Mouse (Mus musculus) 3134 (cell line): ENCODE results near the gene Slc39a11.
"Not testable (repeated sequence)": the region's sequence is repeated elsewhere in the genome, so short reads cannot be mapped to it uniquely, and the experiment has no call there.

Source experiments
- DNase-seq: peaks from one replicate; pipeline ENCODE4 v3.0.0-alpha.2; 2011; ENCODE audit warnings: low spot score; ENCODE audit not compliant: insufficient read length; ENCODE audit errors: extremely low read depth

Slc39a11 gene

DNA sequence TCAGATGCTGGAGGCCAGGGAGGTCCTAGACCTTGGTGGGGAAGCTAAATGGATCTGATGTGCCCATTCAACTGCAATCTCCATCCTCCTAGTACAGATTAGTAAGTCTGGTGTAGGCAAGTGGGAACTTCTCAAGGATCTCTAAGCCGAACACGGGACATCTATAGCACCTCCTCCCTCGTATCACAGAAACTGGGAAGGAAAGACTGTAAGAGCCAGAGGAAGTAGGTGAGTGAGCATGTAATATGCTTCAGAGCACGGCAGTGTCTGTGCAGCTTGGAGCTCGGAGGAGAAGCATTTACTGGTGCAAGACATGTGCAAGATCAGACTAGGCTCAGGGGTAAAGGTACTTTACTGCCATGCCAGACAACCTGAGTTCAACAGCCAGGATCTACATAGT lies 19.0 kb upstream of the Slc39a11 start:
- DNase-seq = no peak

- no peak for DNase-seq
These were observed 17.8 kb upstream of the Slc39a11 start for GRCm38 (mm10) chr11:113667704-113668103.

DNA sequence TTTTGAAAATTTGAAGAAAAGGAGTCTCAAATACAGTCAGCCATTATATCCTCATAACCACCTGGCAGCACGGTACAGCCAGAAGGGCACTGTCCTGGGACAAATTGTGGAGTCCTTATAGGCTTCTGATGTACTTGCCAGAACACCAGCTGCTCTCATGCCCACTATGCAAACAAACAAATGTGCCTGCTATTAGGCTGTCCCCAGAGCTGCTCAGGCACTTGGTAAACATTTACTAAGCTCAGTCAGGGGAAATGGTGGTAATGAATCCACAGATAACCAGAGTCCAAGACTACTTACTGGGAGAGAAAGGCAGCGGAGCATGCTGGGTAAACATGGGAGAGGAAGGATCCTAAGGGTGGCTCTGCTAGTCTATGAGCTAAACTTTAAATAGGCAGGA lies 17.2 kb upstream of the Slc39a11 start:
- no peak for DNase-seq

- DNase-seq = no peak
These were observed 16.8 kb upstream of the Slc39a11 start for GRCm38 (mm10) chr11:113666648-113667047.

- no peak for DNase-seq
These were observed 16.3 kb upstream of the Slc39a11 start for GRCm38 (mm10) chr11:113666205-113666604.

- DNase-seq = no peak
These were observed 14.4 kb upstream of the Slc39a11 start for GRCm38 (mm10) chr11:113664279-113664678.

GRCm38 (mm10) chr11:113661835-113662351 lies 12.0 kb upstream of the Slc39a11 start:
- no peak for DNase-seq

DNA sequence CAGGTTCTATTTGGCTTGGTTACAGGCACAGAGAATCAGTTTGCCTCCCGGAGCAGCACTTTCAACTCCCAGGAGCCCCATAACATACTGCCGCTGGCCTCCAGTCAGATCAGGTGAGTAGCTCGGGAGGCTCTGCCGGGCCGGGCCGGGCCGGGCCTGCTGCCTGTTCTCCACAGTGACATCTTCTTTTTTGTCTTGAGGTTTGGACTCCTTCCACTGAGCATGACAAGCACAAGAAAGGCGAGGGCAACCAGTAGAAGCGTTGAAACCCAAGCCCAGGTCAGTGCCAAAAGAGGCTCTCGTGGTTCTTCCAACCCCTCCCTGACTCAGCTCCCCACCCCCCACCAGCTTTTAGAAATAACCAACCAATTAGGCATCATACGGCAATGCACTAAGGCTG lies 11.1 kb upstream of the Slc39a11 start:
- peak; percentile 82 for DNase-seq

- not testable (repeated sequence) for DNase-seq
These were observed 10.3 kb upstream of the Slc39a11 start for GRCm38 (mm10) chr11:113660213-113660612.

GRCm38 (mm10) chr11:113658763-113659162 lies 8.9 kb upstream of the Slc39a11 start:
- no peak for DNase-seq

GRCm38 (mm10) chr11:113658319-113658718 lies 8.4 kb upstream of the Slc39a11 start:
- DNase-seq = no peak

DNA sequence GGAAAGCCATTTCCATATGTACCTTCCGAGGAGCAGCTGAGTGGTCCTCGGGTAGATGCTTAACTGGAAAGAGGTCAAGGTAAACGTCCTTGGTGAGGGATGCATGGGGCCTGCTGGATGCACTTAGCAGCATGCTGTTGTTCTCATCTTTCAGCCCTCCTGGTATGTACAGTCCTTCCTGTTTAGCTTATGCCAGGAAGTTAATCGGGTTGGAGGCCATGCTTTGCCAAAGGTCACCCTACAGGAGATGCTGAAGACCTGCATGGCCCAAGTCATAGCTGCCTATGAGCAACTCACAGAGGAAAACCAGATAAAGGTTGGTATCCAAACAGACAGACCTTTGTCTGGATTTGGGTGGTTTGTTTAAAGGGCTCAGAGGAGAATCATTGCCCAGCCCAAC lies 7.3 kb upstream of the Slc39a11 start:
- no peak for DNase-seq

- no peak for DNase-seq
These were observed 6.6 kb upstream of the Slc39a11 start for GRCm38 (mm10) chr11:113656511-113656932.

GRCm38 (mm10) chr11:113654561-113655270 lies 4.8 kb upstream of the Slc39a11 start:
- no peak for DNase-seq

DNA sequence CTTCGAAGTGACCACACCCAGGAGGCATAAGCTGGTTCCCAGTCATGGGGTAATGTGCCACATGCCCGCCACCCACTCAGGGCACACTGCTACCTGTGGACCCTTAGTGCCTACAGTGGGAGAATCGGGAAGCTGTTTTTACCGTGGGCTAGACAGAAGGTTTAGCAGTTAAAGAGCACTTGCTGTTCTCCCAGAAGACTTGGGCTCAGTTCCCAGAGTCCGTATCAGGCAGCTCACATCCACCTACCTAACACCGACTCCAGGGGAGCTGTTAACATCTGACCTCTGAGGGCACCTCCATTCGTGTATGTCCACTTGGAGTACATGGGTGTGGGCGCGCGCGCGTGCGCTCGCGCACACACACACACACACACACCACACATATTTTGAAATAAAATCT lies 4.2 kb upstream of the Slc39a11 start:
- no peak for DNase-seq

DNA sequence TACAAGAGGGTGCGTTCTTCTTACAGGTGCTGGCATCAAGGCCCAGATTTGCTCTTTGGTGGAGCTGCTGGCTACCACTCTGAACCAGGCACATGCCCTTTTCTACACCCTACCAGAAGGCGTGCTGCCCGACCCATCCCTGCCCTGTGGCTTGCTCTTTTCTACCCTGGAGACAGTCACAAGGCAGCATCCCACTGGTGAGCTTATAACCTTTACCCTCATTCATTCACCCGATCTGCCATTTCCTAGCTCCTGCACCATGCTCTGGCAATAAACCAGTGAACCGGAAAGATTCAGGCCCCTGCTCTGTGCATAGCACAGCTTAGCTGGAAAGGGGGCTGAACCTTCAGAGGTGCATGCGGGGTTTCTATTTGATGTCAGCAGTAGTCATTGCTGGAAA lies 2.6 kb upstream of the Slc39a11 start:
- no peak for DNase-seq

- no peak for DNase-seq
These were observed 2.0 kb upstream of the Slc39a11 start for GRCm38 (mm10) chr11:113651907-113652273.

- DNase-seq = no peak
These were observed 1.5 kb upstream of the Slc39a11 start for GRCm38 (mm10) chr11:113651206-113651906.

DNA sequence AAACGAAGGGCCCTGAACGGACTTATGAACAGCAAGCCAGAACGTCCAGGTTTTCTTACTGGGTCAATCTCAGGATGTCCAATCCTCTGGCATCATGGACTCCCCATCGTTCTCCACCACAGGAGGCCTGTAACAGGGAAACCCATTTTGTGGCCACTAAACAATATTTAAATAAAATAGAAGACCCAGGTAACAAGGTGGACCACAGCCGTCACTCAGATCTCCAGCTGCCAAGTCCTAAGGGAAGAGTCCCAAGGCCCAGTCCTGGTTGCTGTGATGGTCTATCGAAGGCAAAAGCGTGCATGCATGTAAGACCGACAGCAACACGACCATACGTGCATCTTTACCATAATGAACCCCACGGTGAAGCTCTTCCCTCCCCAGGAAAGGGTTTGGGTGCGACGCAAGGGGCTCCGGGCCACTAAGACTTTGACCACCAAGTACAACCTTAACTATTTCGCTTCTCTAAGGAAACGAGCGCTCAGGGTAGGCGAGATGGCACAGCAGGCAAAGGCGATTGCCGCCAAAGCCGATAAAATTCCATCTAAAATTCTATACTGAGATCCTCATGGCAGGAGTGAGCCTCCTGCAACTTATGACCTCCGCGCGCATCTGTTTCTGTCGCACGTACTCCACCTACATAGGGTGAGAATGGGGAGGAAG lies 1.1 kb downstream of the Slc39a11 start, which contains the start of gene Cog1:
Gene Cog1 (plus strand): TSS at position 480 of the 663 bp plus-strand sequence.
- DNase-seq = no peak

GRCm38 (mm10) chr11:113648152-113648551 lies 1.7 kb downstream of the Slc39a11 start:
- peak; percentile 85 for DNase-seq

DNA sequence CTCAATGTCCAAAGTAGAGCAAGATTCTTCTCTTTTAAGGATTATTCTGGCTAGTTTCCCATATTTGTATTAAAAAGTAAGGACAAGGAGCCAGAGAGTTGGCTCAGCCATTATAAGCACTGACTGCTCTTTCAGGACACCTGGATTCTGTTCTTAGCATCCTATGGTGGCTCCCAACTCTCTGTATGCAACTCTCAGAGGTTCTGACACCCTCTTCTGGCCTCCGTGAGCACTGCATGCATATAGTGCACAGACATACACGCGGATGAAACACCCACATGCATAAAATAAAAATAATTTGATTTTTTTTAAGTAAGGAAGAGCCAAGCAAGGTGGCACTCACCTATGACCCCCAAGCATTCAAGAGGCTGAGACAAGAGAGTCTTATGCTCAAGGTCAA lies 4.7 kb downstream of the Slc39a11 start:
- DNase-seq = no peak
